ENCODE assay signal across 32 mouse cellular contexts in the genomic region with DNA sequence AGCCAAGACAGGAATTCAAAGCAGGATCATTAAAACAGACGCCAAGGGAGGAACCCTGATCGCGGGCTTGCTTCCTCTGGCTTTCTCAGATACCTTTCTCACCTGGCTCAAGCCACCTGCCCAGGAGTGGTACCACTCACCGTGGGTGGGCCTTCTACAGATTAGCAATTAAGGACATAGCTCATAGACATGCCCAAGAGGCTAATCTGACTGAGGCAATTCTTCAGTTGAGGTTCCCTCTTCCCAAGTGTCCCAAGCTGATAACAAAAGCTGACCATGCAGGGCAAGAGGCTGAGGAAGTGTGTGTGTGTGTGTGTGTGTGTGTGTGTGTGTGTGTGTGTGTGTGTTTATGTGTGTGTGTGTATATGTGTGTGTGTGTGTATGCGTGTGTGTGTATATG. TPM values are rescaled to one million over a fixed set of nuclear protein-coding genes. Genes with fewer than 3 reads are reported as not detected.
DNase-seq lines count a peak whose midpoint lies in the region; ATAC-seq and TF ChIP-seq lines count a peak whose summit lies in the region.
"Had no signal": no experiment of that assay in that cellular context is flagged by ENCODE, and none has a peak within 500 bp of the region (broad histone marks: within the 10 kb centered on the region; RNA-seq: fewer than 3 reads in every experiment).

No protein-coding gene starts in this region.

- no peak overlapping the region for H3K9ac ChIP-seq in forebrain, postnatal 0 days
- no peak overlapping the region for H3K9ac ChIP-seq in liver, embryonic 13.5 days
- H3K9ac ChIP-seq: forebrain, embryonic 13.5 days; hindbrain, embryonic 12.5 days; intestine, embryonic 15.5 days; lung, embryonic 15.5 days; midbrain, embryonic 12.5 days; neural tube, embryonic 12.5 days had no signal

- H3K4me2 ChIP-seq in forebrain, postnatal 0 days (ENCODE audit: low read depth): no peak overlapping the region
- H3K4me2 ChIP-seq in liver, embryonic 13.5 days: 0 out of 2 replicates have a peak overlapping the region, but pooled peaks have one; percentile 5
- H3K4me2 ChIP-seq: forebrain, embryonic 13.5 days; hindbrain, embryonic 12.5 days; intestine, embryonic 15.5 days; lung, embryonic 15.5 days; midbrain, embryonic 12.5 days; neural tube, embryonic 12.5 days had no signal

- peak overlapping the region; percentile 40; the same call in 1 of the 2 replicates for H3K27ac ChIP-seq in forebrain, postnatal 0 days (ENCODE audit: low read depth, low read length)
- H3K27ac ChIP-seq in forebrain, embryonic 10.5 days: no peak overlapping the region
- peak overlapping the region; percentile 43; the same call in 1 of the 2 replicates for H3K27ac ChIP-seq in liver, embryonic 13.5 days
- H3K27ac ChIP-seq: heart, adult 2 months; hindbrain, embryonic 12.5 days; intestine, embryonic 15.5 days; lung, embryonic 15.5 days; midbrain, embryonic 12.5 days; neural tube, embryonic 12.5 days; stomach, postnatal 0 days had no signal

- H3K36me3 ChIP-seq in forebrain, postnatal 0 days (ENCODE audit: insufficient read depth): no peaks in the 10 kb centered on the region
- no peaks in the 10 kb centered on the region for H3K36me3 ChIP-seq in forebrain, embryonic 10.5 days (replicated peaks)
- no peaks in the 10 kb centered on the region for H3K36me3 ChIP-seq in liver, embryonic 13.5 days
- H3K36me3 ChIP-seq: hindbrain, embryonic 12.5 days; intestine, embryonic 15.5 days; lung, embryonic 15.5 days; midbrain, embryonic 12.5 days; neural tube, embryonic 12.5 days had no signal

- TF ChIP-seq CTCF in forebrain, postnatal 0 days (IDR thresholded peaks at IDR 0.05; ENCODE audit: low read depth): no peak

- DNase-seq in forebrain, postnatal 0 days: no peak
- no peak for DNase-seq in forebrain, embryonic 10.5 days (ENCODE audit: extremely low spot score, low spot score)
- peak; percentile 39 for DNase-seq in MEL-GATA-1-ER (ENCODE audit: extremely low read depth, low read depth)
- peak; percentile 61 for DNase-seq in liver, embryonic 13.5 days
- DNase-seq in layer of hippocampus, postnatal 25 days (ENCODE audit: extremely low spot score in 1 of 2, low spot score in 1 of 2): no peak
- no peak for DNase-seq in kidney, postnatal 4 days
- DNase-seq: adrenal gland, postnatal 25 days; cerebellum, adult 2 months; cerebellum, postnatal 14 days; heart, adult 2 months; heart, postnatal 36 days; kidney, adult 2 months; kidney, postnatal 36 days; layer of hippocampus, postnatal 36 days; left cerebral cortex, postnatal 4 days; right cerebral cortex, postnatal 25 days; spleen, adult 18-20 months; thymus, adult 18-20 months; thymus, postnatal 25 days had no signal

- ATAC-seq in forebrain, postnatal 0 days: no peak
- peak; percentile 90 for ATAC-seq in liver, embryonic 13.5 days (ENCODE audit: low read depth)
- ATAC-seq in megakaryocyte-erythroid progenitor cell, adult 5-6 weeks (replicated peaks; ENCODE audit: low FRiP score, low TSS enrichment, poor library complexity, severe bottlenecking): peak; percentile 58
- ATAC-seq: hindbrain, postnatal 0 days; intestine, embryonic 15.5 days had no signal

- H3K4me3 ChIP-seq in forebrain, postnatal 0 days (ENCODE audit: low read depth, low read length): no peak overlapping the region
- H3K4me3 ChIP-seq in forebrain, embryonic 10.5 days: no peak overlapping the region
- no peak overlapping the region for H3K4me3 ChIP-seq in liver, embryonic 13.5 days (replicated peaks)
- H3K4me3 ChIP-seq: erythroblast, embryonic 14.5 days; forebrain, embryonic 13.5 days; heart, adult 2 months; hindbrain, embryonic 12.5 days; intestine, embryonic 15.5 days; lung, embryonic 15.5 days; midbrain, embryonic 12.5 days; myocyte; neural tube, embryonic 12.5 days had no signal

- H3K4me1 ChIP-seq in forebrain, postnatal 0 days (ENCODE audit: insufficient read depth): peaks cover 7% of the 10 kb centered on the region; the same call in 1 of the 2 replicates
- H3K4me1 ChIP-seq in forebrain, embryonic 10.5 days: peaks cover 12% of the 10 kb centered on the region; the same call in 1 of the 2 replicates
- peaks cover 42% of the 10 kb centered on the region for H3K4me1 ChIP-seq in liver, embryonic 13.5 days (replicated peaks)
- H3K4me1 ChIP-seq: hindbrain, embryonic 12.5 days; intestine, embryonic 15.5 days; neural tube, embryonic 12.5 days had no signal

- WGBS in forebrain, postnatal 0 days: 68% methylated on average over 5 of the region's 5 CpGs
- 87% methylated on average over 5 of the region's 5 CpGs for WGBS in forebrain, embryonic 10.5 days
- WGBS in liver, embryonic 13.5 days (ENCODE audit: insufficient replicate concordance): 61% methylated on average over 5 of the region's 5 CpGs

- no peaks in the 10 kb centered on the region for H3K27me3 ChIP-seq in forebrain, postnatal 0 days (ENCODE audit: insufficient read depth, low read length)
- no peaks in the 10 kb centered on the region for H3K27me3 ChIP-seq in forebrain, embryonic 10.5 days (ENCODE audit: poor library complexity, severe bottlenecking)
- H3K27me3 ChIP-seq in liver, embryonic 13.5 days: no peaks in the 10 kb centered on the region
- H3K27me3 ChIP-seq: forebrain, embryonic 13.5 days; hindbrain, embryonic 12.5 days; intestine, embryonic 15.5 days; lung, embryonic 15.5 days; midbrain, embryonic 12.5 days; neural tube, embryonic 12.5 days had no signal

- H3K9me3 ChIP-seq in forebrain, postnatal 0 days (ENCODE audit: low read length): no peaks in the 10 kb centered on the region
- H3K9me3 ChIP-seq in forebrain, embryonic 10.5 days: no peaks in the 10 kb centered on the region
- no peaks in the 10 kb centered on the region for H3K9me3 ChIP-seq in liver, embryonic 13.5 days (replicated peaks)
- H3K9me3 ChIP-seq: forebrain, embryonic 13.5 days; hindbrain, embryonic 12.5 days; intestine, embryonic 15.5 days; lung, embryonic 15.5 days; midbrain, embryonic 12.5 days; neural tube, embryonic 12.5 days had no signal

RNA-seq across cellular contexts. Expression of gene Glt28d2, which starts 31.4 kb away (rescaled TPM):
- 1.1 and 1.6 TPM in 2 replicates for total RNA-seq in forebrain, postnatal 0 days (2014; rRNA removed)
- 1.1 and 1.2 TPM in 2 replicates for polyA plus RNA-seq in forebrain, postnatal 0 days (2015; fragmentation: Nextera tagmentation; extraction: Ambion mirVana)
- 0.10 and 0.22 TPM in 2 replicates for polyA plus RNA-seq in forebrain, embryonic 10.5 days (2016; fragmentation: Nextera tagmentation; extraction: Ambion mirVana)
- 0.09 and 0.17 TPM in 2 replicates for polyA plus RNA-seq in liver, embryonic 13.5 days (2015; fragmentation: Nextera tagmentation; extraction: Ambion mirVana)
- total RNA-seq in megakaryocyte-erythroid progenitor cell, adult 5-6 weeks (2014; fragmentation: Nextera tagmentation): not detected in 2 replicates
- 1.4 TPM in 1 of 2 replicates, not detected in the other for total RNA-seq in megakaryocyte-erythroid progenitor cell, adult 5-6 weeks (2017)
- under 1 TPM; 0.20 to 0.40 TPM for total RNA-seq in layer of hippocampus, postnatal 25 days (2021)
- total RNA-seq: megakaryocyte, adult 5-6 weeks; MEL had no signal

RNA-seq across cellular contexts. Expression of gene Gm37240, which starts 31.4 kb away (rescaled TPM):
- 0.67 and 2.8 TPM in 2 replicates for total RNA-seq in forebrain, postnatal 0 days (2014; rRNA removed)
- polyA plus RNA-seq in forebrain, postnatal 0 days (2015; fragmentation: Nextera tagmentation; extraction: Ambion mirVana): 0.34 and 1.2 TPM in 2 replicates
- 0.77 and 0.81 TPM in 2 replicates for polyA plus RNA-seq in forebrain, embryonic 10.5 days (2016; fragmentation: Nextera tagmentation; extraction: Ambion mirVana)
- polyA plus RNA-seq in liver, embryonic 13.5 days (2015; fragmentation: Nextera tagmentation; extraction: Ambion mirVana): 0.21 TPM in 1 of 2 replicates, not detected in the other
- not detected in 2 replicates for total RNA-seq in megakaryocyte-erythroid progenitor cell, adult 5-6 weeks (2014; fragmentation: Nextera tagmentation)
- 0.46 TPM in 1 of 2 replicates, not detected in the other for total RNA-seq in megakaryocyte-erythroid progenitor cell, adult 5-6 weeks (2017)
- 1 to 10 TPM in 1 of 2 experiments, under 1 TPM in 1; 0.92 to 1.4 TPM for total RNA-seq in layer of hippocampus, postnatal 25 days (2021)
- total RNA-seq: hindbrain, postnatal 0 days; layer of hippocampus, postnatal 36 days; MEL had no signal
- polyA plus RNA-seq: erythroblast, embryonic 14.5 days had no signal

RNA-seq across cellular contexts. Expression of gene Fam160a1, which starts 38.9 kb away (rescaled TPM):
- total RNA-seq in forebrain, postnatal 0 days (2014; rRNA removed): 2.6 and 2.8 TPM in 2 replicates
- 0.57 and 0.67 TPM in 2 replicates for polyA plus RNA-seq in forebrain, postnatal 0 days (2015; fragmentation: Nextera tagmentation; extraction: Ambion mirVana)
- polyA plus RNA-seq in forebrain, embryonic 10.5 days (2016; fragmentation: Nextera tagmentation; extraction: Ambion mirVana): 0.40 and 0.49 TPM in 2 replicates
- polyA plus RNA-seq in liver, embryonic 13.5 days (2015; fragmentation: Nextera tagmentation; extraction: Ambion mirVana): 0.25 and 0.29 TPM in 2 replicates
- not detected in 2 replicates for total RNA-seq in megakaryocyte-erythroid progenitor cell, adult 5-6 weeks (2014; fragmentation: Nextera tagmentation)
- not detected in 2 replicates for total RNA-seq in megakaryocyte-erythroid progenitor cell, adult 5-6 weeks (2017)
- 10 to 100 TPM; 10.6 to 10.7 TPM for total RNA-seq in layer of hippocampus, postnatal 25 days (2021)
- total RNA-seq: megakaryocyte, adult 5-6 weeks; MEL had no signal

Comparison
In these comparisons a context has a peak if more than half of its experiments do, and no peak if none do; other contexts are left out.
1. DNase-seq: peak in MEL-GATA-1-ER (single experiment) and liver, embryonic 13.5 days (single experiment); none in forebrain, postnatal 0 days (single experiment), forebrain, embryonic 10.5 days (single experiment), layer of hippocampus, postnatal 25 days (0 of 2) and kidney, postnatal 4 days (0 of 2).